Mouse (Mus musculus) embryonic facial prominence, embryonic 11.5 days (tissue): ENCODE measurements at regions not wholly inside any gene's neighbourhood (a gene's known extent, or its start where the extent isn't known, plus 50 kb on each side); places are given as distances from the start of the nearest gene placed in this dataset.

Experiments
- ATAC-seq: fragments of 200-750 bp; cut with Nextera tagmentation; replicated peaks from 2 replicates; pipeline ENCODE4 v1.8.0; 2017; ENCODE audit warnings: low read depth; ENCODE audit not compliant: insufficient number of reproducible peaks, low FRiP score, low TSS enrichment
- DNase-seq: peaks from one replicate; pipeline ENCODE4 v3.0.0-alpha.2; 2015; ENCODE audit warnings: low spot score
- H3K27ac ChIP-seq: fragments of 300-500 bp; sonication (generic); replicated peaks from 2 replicates; pipeline ENCODE4 v1.5.1; 2014; ENCODE audit warnings: mild to moderate bottlenecking, low read depth, low read length, control low read depth
- H3K27me3 ChIP-seq: fragments of 300-500 bp; sonication (generic); 2 replicates; pipeline ENCODE4 v1.6.1; 2014; ENCODE audit warnings: mild to moderate bottlenecking, low read length, moderate library complexity, mixed read lengths; ENCODE audit not compliant: control insufficient read depth, insufficient read depth
- H3K36me3 ChIP-seq: fragments of 300-500 bp; sonication (generic); replicated peaks from 2 replicates; pipeline ENCODE4 v1.6.1; 2014; ENCODE audit warnings: low read depth, mild to moderate bottlenecking, low read length, moderate library complexity, mixed read lengths; ENCODE audit not compliant: control insufficient read depth, insufficient read depth
- H3K4me1 ChIP-seq: fragments of 300-500 bp; sonication (generic); 2 replicates; pipeline ENCODE4 v1.6.1; 2014; ENCODE audit warnings: low read length, mixed read lengths; ENCODE audit not compliant: control insufficient read depth, insufficient read depth
- H3K4me2 ChIP-seq: fragments of 300-500 bp; sonication (generic); 2 replicates; pipeline ENCODE4 v1.6.1; 2014; ENCODE audit warnings: low read depth, mild to moderate bottlenecking, control low read depth, low read length, moderate library complexity
- H3K4me3 ChIP-seq: fragments of 300-500 bp; sonication (generic); 2 replicates; pipeline ENCODE4 v1.5.1; 2014; ENCODE audit warnings: low read depth, low read length, control low read depth
- H3K9ac ChIP-seq: fragments of 300-500 bp; sonication (generic); replicated peaks from 2 replicates; pipeline ENCODE4 v1.6.1; 2014; ENCODE audit warnings: mild to moderate bottlenecking, control low read depth, low read length
- H3K9me3 ChIP-seq: fragments of 300-500 bp; sonication (generic); replicated peaks from 2 replicates; pipeline ENCODE4 v1.6.1; 2016; ENCODE audit warnings: mild to moderate bottlenecking, low read length, inconsistent platforms, mixed read lengths; ENCODE audit not compliant: control insufficient read depth
- WGBS: fragments of 180-500 bp; shearing (Covaris S2); extraction: QIAGEN DNeasy Blood & Tissue Kit; methylation state at CpG from one replicate; pipeline ENCODE4 v1.1.7; 2014; 5-methylcytosine and 5-hydroxymethylcytosine counted together

- no peaks in the 10 kb centered on the region for H3K27me3 ChIP-seq
- no peaks in the 10 kb centered on the region for H3K9me3 ChIP-seq
- 86% methylated on average over 5 of the region's 5 CpGs for WGBS
- H3K4me1 ChIP-seq, result no peaks in the 10 kb centered on the region
- no peak overlapping the region for H3K4me2 ChIP-seq
- H3K9ac ChIP-seq, result no peak overlapping the region
- peak; percentile 46 for DNase-seq
- no peaks in the 10 kb centered on the region for H3K36me3 ChIP-seq
- no peak overlapping the region for H3K27ac ChIP-seq
- no peak for ATAC-seq
- H3K4me3 ChIP-seq, result no peak overlapping the region
Measured at GRCm38 (mm10) chr13:100988116-100988515, 154.9 kb upstream of the Slc30a5 start.

- ATAC-seq (no peak), DNase-seq (no peak)
- Histone ChIP-seq H3K9ac (no peak overlapping the region), H3K4me2 (no peak overlapping the region), H3K36me3 (no peaks in the 10 kb centered on the region), H3K4me1 (no peaks in the 10 kb centered on the region), H3K27me3 (no peaks in the 10 kb centered on the region), H3K27ac (no peak overlapping the region), H3K4me3 (no peak overlapping the region), H3K9me3 (no peaks in the 10 kb centered on the region)
- WGBS, result 80% methylated on average over 3 of the region's 3 CpGs
Measured at GRCm38 (mm10) chr13:100975741-100976140, 142.5 kb upstream of the Slc30a5 start.

GRCm38 (mm10) chr13:100971080-100972017 lies 138.1 kb upstream of the Slc30a5 start:
- no peaks in the 10 kb centered on the region for H3K27me3 ChIP-seq
- no peaks in the 10 kb centered on the region for H3K9me3 ChIP-seq
- no peak overlapping the region for H3K27ac ChIP-seq
- H3K4me3 ChIP-seq, result no peak overlapping the region
- H3K9ac ChIP-seq, result no peak overlapping the region
- ATAC-seq, result no peak
- H3K4me1 ChIP-seq, result no peaks in the 10 kb centered on the region
- no peak overlapping the region for H3K4me2 ChIP-seq
- DNase-seq, result no peak
- 55% methylated on average over 2 of the region's 2 CpGs for WGBS
- no peaks in the 10 kb centered on the region for H3K36me3 ChIP-seq

GRCm38 (mm10) chr13:100962811-100963540 lies 129.7 kb upstream of the Slc30a5 start:
- Histone ChIP-seq H3K4me1 (no peaks in the 10 kb centered on the region), H3K27me3 (no peaks in the 10 kb centered on the region), H3K9ac (no peak overlapping the region), H3K9me3 (no peaks in the 10 kb centered on the region), H3K4me2 (no peak overlapping the region), H3K36me3 (no peaks in the 10 kb centered on the region), H3K4me3 (no peak overlapping the region), H3K27ac (no peak overlapping the region)
- WGBS, result 85% methylated on average over 4 of the region's 4 CpGs
- DNase-seq (no peak), ATAC-seq (no peak)

- H3K9me3 ChIP-seq, result no peaks in the 10 kb centered on the region
- no peaks in the 10 kb centered on the region for H3K27me3 ChIP-seq
- no peak overlapping the region for H3K9ac ChIP-seq
- no peak for DNase-seq
- H3K36me3 ChIP-seq, result no peaks in the 10 kb centered on the region
- ATAC-seq, result no peak
- no peak overlapping the region for H3K4me2 ChIP-seq
- H3K27ac ChIP-seq, result no peak overlapping the region
- 79% methylated on average over 8 of the region's 8 CpGs for WGBS
- no peaks in the 10 kb centered on the region for H3K4me1 ChIP-seq
- no peak overlapping the region for H3K4me3 ChIP-seq
Measured at GRCm38 (mm10) chr13:100954598-100955251, 121.5 kb upstream of the Slc30a5 start.

GRCm38 (mm10) chr13:100954106-100954505 lies 120.9 kb upstream of the Slc30a5 start:
- Histone ChIP-seq H3K9ac (no peak overlapping the region), H3K9me3 (no peaks in the 10 kb centered on the region), H3K4me1 (no peaks in the 10 kb centered on the region), H3K27me3 (no peaks in the 10 kb centered on the region), H3K27ac (no peak overlapping the region), H3K36me3 (no peaks in the 10 kb centered on the region), H3K4me2 (no peak overlapping the region), H3K4me3 (no peak overlapping the region)
- WGBS, result 43% methylated on average over 1 of the region's 1 CpGs
- ATAC-seq (no peak), DNase-seq (no peak)

GRCm38 (mm10) chr13:100951185-100951508 lies 117.9 kb upstream of the Slc30a5 start:
- Histone ChIP-seq H3K27ac (no peak overlapping the region), H3K9ac (no peak overlapping the region), H3K4me1 (no peaks in the 10 kb centered on the region), H3K27me3 (no peaks in the 10 kb centered on the region), H3K9me3 (no peaks in the 10 kb centered on the region), H3K36me3 (no peaks in the 10 kb centered on the region), H3K4me2 (no peak overlapping the region), H3K4me3 (no peak overlapping the region)
- 96% methylated on average over 1 of the region's 1 CpGs for WGBS
- DNase-seq, result no peak
- ATAC-seq, result no peak
